Mouse (Mus musculus): ENCODE measurements at regions not wholly inside any gene's neighbourhood (a gene's known extent, or its start where the extent isn't known, plus 50 kb on each side); places are given as distances from the start of the nearest gene placed in this dataset.

DNA sequence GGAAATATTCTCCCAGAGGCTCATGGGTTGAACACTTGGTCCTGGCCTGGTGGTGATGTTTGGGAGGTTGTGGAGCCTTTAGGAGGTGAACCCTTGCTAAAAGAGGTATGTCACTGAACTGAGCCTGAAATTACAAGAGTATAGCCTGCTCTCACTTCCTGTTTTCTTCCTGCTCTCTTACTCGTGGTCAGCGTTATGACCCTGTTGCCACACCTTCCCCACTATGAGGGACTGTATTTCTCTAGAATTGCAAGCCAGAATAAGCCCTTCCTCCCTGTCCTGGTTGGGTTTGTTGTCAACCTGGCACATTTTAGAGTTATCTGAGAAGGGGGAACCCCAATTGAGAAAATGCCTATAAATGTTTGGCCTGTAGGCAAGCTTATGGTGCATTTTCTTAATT is 674.1 kb downstream of the Epm2a start:
- 93% methylated on average over 2 of the region's 2 CpGs for WGBS
- no peak overlapping the region for H3K27ac ChIP-seq (ENCODE audit: insufficient read depth, low read depth, low read length)
- peaks cover 5% of the 10 kb centered on the region; the same call in 1 of the 2 replicates for H3K4me1 ChIP-seq (ENCODE audit: control insufficient read depth, insufficient read depth, low read length)
- no peak overlapping the region for H3K4me3 ChIP-seq (ENCODE audit: insufficient read depth, low read depth, low read length)
- TF ChIP-seq CTCF (IDR thresholded peaks at IDR 0.05; ENCODE audit: insufficient read depth, low read depth, low read length): no peak
- no peak for TF ChIP-seq POLR2A (IDR thresholded peaks at IDR 0.05; ENCODE audit: insufficient read depth, low read depth, low read length)

DNA sequence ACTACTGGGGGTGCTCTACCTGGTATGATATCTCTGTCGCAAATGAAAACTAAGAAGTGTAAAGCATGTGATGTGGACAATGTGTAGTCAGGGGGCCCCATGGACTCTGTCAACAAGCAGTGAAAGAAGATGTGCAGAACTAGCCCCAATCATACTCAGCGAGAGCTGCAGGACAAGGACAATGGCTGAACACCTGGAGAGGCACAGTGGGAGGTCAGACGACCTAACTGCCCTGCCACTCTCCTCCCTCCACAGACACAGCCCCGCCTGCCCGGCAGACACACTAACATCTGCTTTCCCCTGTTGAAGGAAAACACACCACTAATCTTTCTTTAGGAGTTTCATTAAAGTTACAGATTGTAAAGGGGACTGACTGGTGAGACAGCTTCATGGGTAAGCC is 675.1 kb downstream of the Epm2a start:
- Histone ChIP-seq H3K27ac (ENCODE audit: insufficient read depth, low read depth, low read length) (no peak overlapping the region), H3K4me1 (ENCODE audit: control insufficient read depth, insufficient read depth, low read length) (peaks cover 5% of the 10 kb centered on the region; the same call in 1 of the 2 replicates), H3K4me3 (ENCODE audit: insufficient read depth, low read depth, low read length) (no peak overlapping the region)
- WGBS: 48% methylated on average over 5 of the region's 5 CpGs
- TF ChIP-seq CTCF (IDR thresholded peaks at IDR 0.05; ENCODE audit: insufficient read depth, low read depth, low read length) (no peak), POLR2A (IDR thresholded peaks at IDR 0.05; ENCODE audit: insufficient read depth, low read depth, low read length) (no peak)

DNA sequence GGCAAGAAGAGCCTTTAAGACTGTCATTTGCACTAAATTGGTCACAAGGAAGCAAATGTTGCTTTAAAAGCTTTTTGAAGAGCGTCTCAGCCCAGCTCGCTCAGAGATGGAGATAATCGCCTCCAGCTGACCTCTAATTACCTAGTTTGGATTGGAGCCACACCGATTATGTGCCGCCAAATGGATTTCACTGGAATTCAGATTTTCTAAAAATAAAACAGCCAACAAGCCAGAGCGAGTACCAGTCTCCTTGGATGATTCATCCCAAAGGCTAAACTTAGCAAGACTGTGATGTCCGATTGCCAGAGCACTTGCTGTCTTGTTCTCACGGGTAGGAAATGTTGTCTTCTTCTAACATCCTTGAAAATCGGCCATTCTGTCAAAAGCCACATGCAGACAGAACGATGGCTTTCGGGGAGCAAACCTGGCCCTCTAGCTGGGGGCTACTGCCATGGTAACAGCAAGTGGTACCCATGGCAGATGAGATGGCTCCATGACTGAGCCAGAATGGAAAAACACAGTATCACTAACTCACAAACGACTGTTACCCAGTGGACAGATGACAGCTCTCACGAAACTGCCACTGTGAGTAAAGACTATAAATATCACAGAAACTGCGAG is 676.1 kb downstream of the Epm2a start:
- TF ChIP-seq CTCF (IDR thresholded peaks at IDR 0.05; ENCODE audit: insufficient read depth, low read depth, low read length) (no peak), POLR2A (IDR thresholded peaks at IDR 0.05; ENCODE audit: insufficient read depth, low read depth, low read length) (no peak)
- WGBS: 21% methylated on average over 14 of the region's 14 CpGs
- Histone ChIP-seq H3K27ac (ENCODE audit: insufficient read depth, low read depth, low read length) (peak overlapping the region; percentile 44), H3K4me1 (ENCODE audit: control insufficient read depth, insufficient read depth, low read length) (peaks cover 5% of the 10 kb centered on the region; the same call in 1 of the 2 replicates), H3K4me3 (ENCODE audit: insufficient read depth, low read depth, low read length) (no peak overlapping the region)

DNA sequence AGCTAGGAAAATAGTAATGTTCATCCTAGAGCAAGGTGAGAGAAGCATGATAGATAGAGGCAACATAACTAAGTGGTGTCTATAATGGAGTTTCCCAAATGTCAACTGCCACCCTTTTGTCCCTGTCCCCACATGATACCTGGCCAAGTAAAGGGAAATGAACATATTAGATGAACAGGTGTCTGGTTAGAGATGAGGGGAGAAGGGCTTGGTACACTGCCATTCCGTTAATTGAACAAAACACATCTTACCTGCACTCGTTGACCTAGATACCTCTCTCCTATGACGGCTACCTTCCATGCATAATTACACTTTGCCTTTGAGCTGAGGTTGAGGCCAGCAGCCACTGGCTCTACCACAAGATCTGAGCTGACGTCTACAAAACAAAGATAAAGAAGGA is 677.4 kb downstream of the Epm2a start:
- 96% methylated on average over 4 of the region's 4 CpGs for WGBS
- TF ChIP-seq CTCF (IDR thresholded peaks at IDR 0.05; ENCODE audit: insufficient read depth, low read depth, low read length) (no peak), POLR2A (IDR thresholded peaks at IDR 0.05; ENCODE audit: insufficient read depth, low read depth, low read length) (no peak)
- H3K27ac ChIP-seq (ENCODE audit: insufficient read depth, low read depth, low read length): no peak overlapping the region
- no peak overlapping the region for H3K4me3 ChIP-seq (ENCODE audit: insufficient read depth, low read depth, low read length)
- H3K4me1 ChIP-seq (ENCODE audit: control insufficient read depth, insufficient read depth, low read length): peaks cover 5% of the 10 kb centered on the region; the same call in 1 of the 2 replicates

DNA sequence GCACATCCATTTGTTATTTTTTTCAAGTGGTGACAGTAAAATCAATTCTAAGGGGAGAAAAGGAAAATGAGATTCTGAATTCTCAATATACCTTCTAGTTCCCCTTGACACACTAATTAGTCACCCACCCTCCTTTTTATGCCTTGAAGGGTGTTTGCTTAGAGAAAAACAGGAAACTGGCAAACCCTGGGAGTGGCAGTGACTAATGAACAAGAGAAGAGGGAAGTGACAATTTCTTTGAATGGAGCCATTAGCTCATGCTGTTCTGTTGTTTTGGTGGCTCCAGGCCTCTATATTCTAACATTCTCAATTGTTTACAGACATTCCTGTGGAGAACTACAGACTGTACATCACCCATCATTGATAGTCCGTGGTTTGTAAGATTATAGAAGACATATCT is 692.0 kb downstream of the Epm2a start:
- Histone ChIP-seq H3K4me3 (ENCODE audit: insufficient read depth, low read depth, low read length) (no peak overlapping the region), H3K4me1 (ENCODE audit: control insufficient read depth, insufficient read depth, low read length) (no peaks in the 10 kb centered on the region), H3K27ac (ENCODE audit: insufficient read depth, low read depth, low read length) (no peak overlapping the region)
- TF ChIP-seq POLR2A (IDR thresholded peaks at IDR 0.05; ENCODE audit: insufficient read depth, low read depth, low read length): no peak
- no peak for TF ChIP-seq CTCF (IDR thresholded peaks at IDR 0.05; ENCODE audit: insufficient read depth, low read depth, low read length)
- 33% methylated on average over 1 of the region's 1 CpGs for WGBS

DNA sequence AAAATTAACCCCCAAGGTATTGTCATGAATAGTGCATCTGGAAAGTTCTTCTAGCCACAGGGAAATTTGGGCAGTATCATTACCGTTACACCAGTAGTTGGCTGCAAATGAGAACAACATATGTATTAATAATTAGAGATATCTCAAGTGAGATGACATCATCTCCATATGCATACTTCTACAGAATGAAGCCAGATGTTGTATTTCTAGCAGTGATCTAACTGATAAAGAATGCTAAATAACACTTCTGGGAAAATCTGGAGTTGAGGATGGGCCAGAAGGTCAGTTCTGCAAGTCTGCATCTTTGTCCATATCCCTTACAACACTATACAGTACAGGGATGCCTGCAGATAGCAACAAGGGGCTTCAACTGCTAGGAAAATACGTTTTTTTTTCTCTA is 702.7 kb downstream of the Epm2a start:
- 63% methylated on average over 2 of the region's 2 CpGs for WGBS

DNA sequence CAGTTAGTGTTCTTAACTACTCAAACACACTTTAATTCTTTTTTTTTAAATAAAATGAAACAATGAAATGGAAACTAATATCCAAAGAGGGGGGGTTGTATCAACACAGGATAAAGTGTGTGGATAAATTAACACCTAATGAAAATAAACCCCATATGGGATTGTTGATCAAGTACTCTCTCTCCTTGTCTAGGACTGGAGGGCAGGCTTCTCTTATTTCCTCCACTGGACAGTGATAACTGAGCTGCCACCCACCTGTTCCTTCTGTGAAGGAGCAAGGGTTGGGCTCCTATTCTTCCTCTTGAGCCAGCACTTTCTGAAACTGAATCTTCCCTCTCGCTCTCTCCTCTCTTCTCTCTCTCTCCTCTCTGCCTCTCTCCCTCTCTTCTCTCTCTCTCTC is 716.5 kb downstream of the Epm2a start:
- 89% methylated on average over 1 of the region's 1 CpGs for WGBS
- no peak overlapping the region for H3K4me3 ChIP-seq (ENCODE audit: insufficient read depth, low read depth, low read length)
- TF ChIP-seq POLR2A (IDR thresholded peaks at IDR 0.05; ENCODE audit: insufficient read depth, low read depth, low read length): no peak
- TF ChIP-seq CTCF (IDR thresholded peaks at IDR 0.05; ENCODE audit: insufficient read depth, low read depth, low read length): no peak
- no peaks in the 10 kb centered on the region for H3K4me1 ChIP-seq (ENCODE audit: control insufficient read depth, insufficient read depth, low read length)
- no peak overlapping the region for H3K27ac ChIP-seq (ENCODE audit: insufficient read depth, low read depth, low read length)

More for the DNA sequence above, 702.7 kb downstream of the Epm2a start:
- no peaks in the 10 kb centered on the region for H3K4me1 ChIP-seq (ENCODE audit: control insufficient read depth, insufficient read depth, low read length)
- no peak overlapping the region for H3K4me3 ChIP-seq (ENCODE audit: insufficient read depth, low read depth, low read length)
- TF ChIP-seq CTCF (IDR thresholded peaks at IDR 0.05; ENCODE audit: insufficient read depth, low read depth, low read length) (no peak), POLR2A (IDR thresholded peaks at IDR 0.05; ENCODE audit: insufficient read depth, low read depth, low read length) (no peak)
- no peak overlapping the region for H3K27ac ChIP-seq (ENCODE audit: insufficient read depth, low read depth, low read length)

DNA sequence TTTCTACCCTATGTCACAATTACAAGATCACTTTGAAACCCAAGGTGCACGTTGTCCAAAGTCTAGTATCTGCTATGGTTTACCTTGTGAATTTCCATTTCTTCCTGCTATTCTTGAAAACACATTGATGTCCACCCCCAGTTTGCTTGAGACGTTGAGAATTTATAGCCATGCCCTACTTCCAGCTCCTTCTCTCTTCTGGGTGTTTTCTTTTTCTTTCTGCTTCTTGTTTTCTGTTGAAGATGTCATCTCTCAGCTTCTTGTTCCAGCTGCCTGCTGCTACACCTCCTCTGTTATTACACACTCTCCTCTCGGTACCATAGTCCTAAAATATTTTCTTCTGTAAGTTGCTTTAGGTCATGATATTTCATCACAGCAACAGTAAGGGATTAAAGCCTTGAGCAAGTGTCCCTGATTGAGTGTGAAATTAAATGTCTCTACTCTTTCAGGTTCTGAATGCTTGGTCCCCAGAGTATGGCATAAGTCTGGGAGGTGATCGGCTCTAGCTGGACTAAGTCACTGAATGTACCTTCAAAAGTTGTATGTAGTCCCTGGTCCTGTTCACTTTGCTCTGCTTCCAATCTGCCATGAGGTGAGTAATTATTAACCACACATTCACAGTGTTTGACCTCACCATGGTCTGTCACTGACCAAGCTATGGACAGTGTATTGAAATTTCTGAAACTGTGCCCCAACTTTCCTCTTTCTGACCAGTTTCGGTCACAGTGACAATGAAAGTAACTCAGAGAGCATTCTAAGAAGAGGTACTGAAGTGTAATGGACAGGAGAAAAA is 718.1 kb downstream of the Epm2a start:
- 77% methylated on average over 5 of the region's 5 CpGs for WGBS
- TF ChIP-seq POLR2A (IDR thresholded peaks at IDR 0.05; ENCODE audit: insufficient read depth, low read depth, low read length): no peak
- TF ChIP-seq CTCF (IDR thresholded peaks at IDR 0.05; ENCODE audit: insufficient read depth, low read depth, low read length): no peak
- H3K4me3 ChIP-seq (ENCODE audit: insufficient read depth, low read depth, low read length): no peak overlapping the region

DNA sequence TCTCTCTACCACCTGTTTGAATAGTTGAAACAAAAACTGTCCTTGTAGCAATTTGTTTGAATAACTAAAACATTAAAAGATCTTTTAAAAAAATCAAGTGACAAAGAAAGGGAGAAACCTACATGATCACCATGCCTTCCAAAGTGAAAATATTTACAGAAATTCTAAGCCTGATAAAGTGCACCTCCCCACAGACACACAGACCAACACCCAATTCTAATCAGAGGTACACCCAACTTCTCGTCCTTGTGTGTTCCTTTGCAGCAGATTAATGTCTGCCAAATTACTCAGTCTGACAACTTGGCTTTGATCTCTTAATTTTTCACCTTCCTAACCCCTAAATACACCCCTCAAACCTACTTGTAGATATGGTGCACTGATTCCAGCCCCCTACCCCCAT is 719.1 kb downstream of the Epm2a start:
- 89% methylated on average over 1 of the region's 1 CpGs for WGBS
- TF ChIP-seq CTCF (IDR thresholded peaks at IDR 0.05; ENCODE audit: insufficient read depth, low read depth, low read length) (no peak), POLR2A (IDR thresholded peaks at IDR 0.05; ENCODE audit: insufficient read depth, low read depth, low read length) (no peak)
- Histone ChIP-seq H3K4me3 (ENCODE audit: insufficient read depth, low read depth, low read length) (no peak overlapping the region), H3K4me1 (ENCODE audit: control insufficient read depth, insufficient read depth, low read length) (no peaks in the 10 kb centered on the region), H3K27ac (ENCODE audit: insufficient read depth, low read depth, low read length) (no peak overlapping the region)

More for the DNA sequence above, 718.1 kb downstream of the Epm2a start:
- Histone ChIP-seq H3K27ac (ENCODE audit: insufficient read depth, low read depth, low read length) (no peak overlapping the region), H3K4me1 (ENCODE audit: control insufficient read depth, insufficient read depth, low read length) (no peaks in the 10 kb centered on the region)
